Mouse (Mus musculus) forebrain, embryonic 14.5 days (tissue): ENCODE data around the gene Bcar3. TPM values are rescaled to one million over a fixed set of nuclear protein-coding genes. Genes with fewer than 3 reads are reported as not detected.
A peak's percentile ranks its signal among the peaks of the same experiment; 100 is the strongest.

Source experiments
- ATAC-seq: fragments of 200-750 bp; cut with Nextera tagmentation; 2 replicates; pipeline ENCODE4 v1.8.0; 2017; ENCODE audit warnings: mild to moderate bottlenecking, moderate library complexity
- DNase-seq: peaks from one replicate; pipeline ENCODE4 v3.0.0-alpha.2; 2015; ENCODE audit warnings: low spot score
- H3K27ac ChIP-seq: fragments of 300-500 bp; sonication (generic); 2 replicates; pipeline ENCODE4 v1.5.1; 2014; ENCODE audit warnings: low read depth, mild to moderate bottlenecking, control low read depth, low read length, moderate library complexity
- H3K27me3 ChIP-seq: fragments of 300-500 bp; sonication (generic); replicated peaks from 2 replicates; pipeline ENCODE4 v1.6.1; 2014; ENCODE audit warnings: low read length, control low read depth, mixed read lengths; ENCODE audit not compliant: control insufficient read depth, insufficient read depth
- H3K36me3 ChIP-seq: fragments of 300-500 bp; sonication (generic); 2 replicates; pipeline ENCODE4 v1.6.1; 2014; ENCODE audit warnings: low read length, control low read depth; ENCODE audit not compliant: control insufficient read depth, insufficient read depth
- H3K4me1 ChIP-seq: fragments of 300-500 bp; sonication (generic); 2 replicates; pipeline ENCODE4 v1.6.1; 2014; ENCODE audit warnings: antibody characterized with exemption, low read length, control low read depth; ENCODE audit not compliant: control insufficient read depth, insufficient read depth
- H3K4me2 ChIP-seq: fragments of 300-500 bp; sonication (generic); 2 replicates; pipeline ENCODE4 v1.6.1; 2014; ENCODE audit warnings: mild to moderate bottlenecking, control low read depth, low read length
- H3K4me3 ChIP-seq: fragments of 300-500 bp; sonication (generic); 2 replicates; pipeline ENCODE4 v1.5.1; 2014; ENCODE audit warnings: low read depth, low read length, control low read depth
- H3K9ac ChIP-seq: fragments of 300-500 bp; sonication (generic); 2 replicates; pipeline ENCODE4 v1.6.1; 2014; ENCODE audit warnings: mild to moderate bottlenecking, low read length, control low read depth, moderate library complexity
- H3K9me3 ChIP-seq: fragments of 300-500 bp; sonication (generic); replicated peaks from 2 replicates; pipeline ENCODE4 v1.6.1; 2016; ENCODE audit warnings: low read length, control low read depth, mixed read lengths; ENCODE audit not compliant: control insufficient read depth
- WGBS: fragments of 180-500 bp; shearing (Covaris S2); extraction: QIAGEN DNeasy Blood & Tissue Kit; methylation state at CpG from one replicate; pipeline ENCODE4 v1.1.7; 2014; 5-methylcytosine and 5-hydroxymethylcytosine counted together
- polyA plus RNA-seq: library from polyadenylated mRNA; unstranded; fragments of >200 nt; fragmentation: Nextera tagmentation; extraction: Ambion mirVana; gene quantifications from 2 replicates; pipeline ENCODE4 v1.2.1, GENCODE M21; 2014

Bcar3 gene
- polyA plus RNA-seq, 1 experiment from 2014 or later, result 4.2 TPM

DNA sequence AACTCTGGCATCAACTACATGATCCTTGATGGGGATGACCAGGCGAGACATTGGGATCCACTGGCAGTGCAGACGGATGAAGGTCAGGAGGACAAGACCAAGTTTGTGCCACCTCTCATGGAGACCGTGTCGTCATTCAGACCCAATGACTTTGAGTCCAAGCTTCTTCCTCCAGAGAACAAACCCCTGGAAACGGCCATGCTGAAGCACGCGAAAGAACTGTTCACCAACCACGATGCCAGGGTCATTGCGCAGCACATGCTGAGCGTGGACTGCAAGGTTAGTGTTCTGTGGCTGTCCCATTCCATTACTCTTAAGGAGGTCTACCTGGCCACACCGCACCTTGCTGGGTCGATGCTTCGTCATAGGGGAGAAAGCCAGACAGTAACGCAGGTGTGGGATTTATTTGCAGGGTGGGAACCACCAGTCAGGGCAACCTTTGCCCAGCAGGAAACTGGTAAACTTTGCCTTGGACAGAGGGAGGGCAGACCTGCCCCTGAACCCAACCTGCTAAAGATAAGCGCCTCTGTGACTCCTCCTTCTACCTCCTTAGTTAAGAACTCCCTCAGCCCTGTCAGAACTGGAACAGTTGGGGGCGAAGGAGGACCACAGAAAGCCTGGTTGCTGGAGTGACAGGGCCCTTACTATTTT, 218.9 kb downstream of the Bcar3 start:
- no peak overlapping the region for H3K27ac ChIP-seq
- no peaks in the 10 kb centered on the region for H3K36me3 ChIP-seq
- no peak overlapping the region for H3K4me2 ChIP-seq
- ATAC-seq (no peak), DNase-seq (no peak)
- no peaks in the 10 kb centered on the region for H3K27me3 ChIP-seq
- WGBS, result 92% methylated on average over 16 of the region's 16 CpGs
- no peak overlapping the region for H3K4me3 ChIP-seq
- H3K4me1 ChIP-seq, result peaks cover 4% of the 10 kb centered on the region; the same call in 1 of the 2 replicates
- no peak overlapping the region for H3K9ac ChIP-seq
- no peaks in the 10 kb centered on the region for H3K9me3 ChIP-seq

- WGBS, result 87% methylated on average over 6 of the region's 6 CpGs
- DNase-seq (no peak), ATAC-seq (no peak)
- Histone ChIP-seq H3K9ac (no peak overlapping the region), H3K4me2 (no peak overlapping the region), H3K9me3 (no peaks in the 10 kb centered on the region), H3K36me3 (no peaks in the 10 kb centered on the region), H3K27ac (no peak overlapping the region), H3K4me3 (no peak overlapping the region), H3K4me1 (peaks cover 4% of the 10 kb centered on the region; the same call in 1 of the 2 replicates), H3K27me3 (no peaks in the 10 kb centered on the region)
Observed at GRCm38 (mm10) chr3:122515568-122516326, 221.8 kb downstream of the Bcar3 start.

- WGBS, result 96% methylated on average over 3 of the region's 3 CpGs
- H3K9me3 ChIP-seq, result no peaks in the 10 kb centered on the region
Observed at GRCm38 (mm10) chr3:122516327-122516695, 222.4 kb downstream of the Bcar3 start.

DNA sequence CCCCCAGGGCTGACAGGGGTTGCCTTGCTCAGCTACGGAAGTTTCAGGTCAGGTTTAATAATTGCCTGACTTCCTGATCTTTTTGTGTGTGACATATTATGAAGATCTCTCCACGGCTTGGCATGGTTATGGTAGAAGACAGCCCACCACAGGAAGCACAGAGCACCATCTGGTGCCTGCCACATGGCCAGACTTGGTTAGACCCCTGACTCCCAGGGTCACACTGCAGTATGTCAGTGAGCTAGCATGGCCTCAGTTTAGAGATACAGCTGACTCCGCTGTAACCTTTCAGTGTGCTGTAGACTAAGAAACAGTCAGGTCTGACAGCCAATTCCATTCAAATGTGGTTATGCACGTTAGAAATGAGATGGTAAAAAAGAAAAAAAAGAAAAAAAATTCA, 223.8 kb downstream of the Bcar3 start:
- Histone ChIP-seq H3K27ac (peak overlapping the region; percentile 21; the same call in 1 of the 2 replicates), H3K4me1 (peaks cover 4% of the 10 kb centered on the region; the same call in 1 of the 2 replicates), H3K4me3 (no peak overlapping the region), H3K27me3 (no peaks in the 10 kb centered on the region), H3K36me3 (no peaks in the 10 kb centered on the region), H3K4me2 (no peak overlapping the region), H3K9me3 (no peaks in the 10 kb centered on the region), H3K9ac (no peak overlapping the region)
- ATAC-seq, result peak; percentile 19; the same call in 1 of the 2 replicates
- 73% methylated on average over 4 of the region's 4 CpGs for WGBS
- DNase-seq, result no peak

More at GRCm38 (mm10) chr3:122516327-122516695, 222.4 kb downstream of the Bcar3 start:
- no peak for DNase-seq
- no peak for ATAC-seq
- H3K27ac ChIP-seq, result no peak overlapping the region
- no peak overlapping the region for H3K9ac ChIP-seq
- H3K4me2 ChIP-seq, result no peak overlapping the region
- H3K36me3 ChIP-seq, result no peaks in the 10 kb centered on the region
- no peak overlapping the region for H3K4me3 ChIP-seq
- H3K4me1 ChIP-seq, result peaks cover 4% of the 10 kb centered on the region; the same call in 1 of the 2 replicates
- H3K27me3 ChIP-seq, result no peaks in the 10 kb centered on the region

- Histone ChIP-seq H3K4me1 (peaks cover 4% of the 10 kb centered on the region; the same call in 1 of the 2 replicates), H3K4me3 (no peak overlapping the region), H3K36me3 (no peaks in the 10 kb centered on the region), H3K27ac (peak overlapping the region; percentile 68), H3K9ac (no peak overlapping the region), H3K4me2 (no peak overlapping the region), H3K9me3 (no peaks in the 10 kb centered on the region), H3K27me3 (no peaks in the 10 kb centered on the region)
- peak; percentile 74 for ATAC-seq
- WGBS, result 49% methylated on average over 9 of the region's 9 CpGs
- peak; percentile 73 for DNase-seq
Observed at GRCm38 (mm10) chr3:122518231-122518736, 224.3 kb downstream of the Bcar3 start.

GRCm38 (mm10) chr3:122519082-122519481, 225.1 kb downstream of the Bcar3 start:
- peak; percentile 32 for DNase-seq

DNA sequence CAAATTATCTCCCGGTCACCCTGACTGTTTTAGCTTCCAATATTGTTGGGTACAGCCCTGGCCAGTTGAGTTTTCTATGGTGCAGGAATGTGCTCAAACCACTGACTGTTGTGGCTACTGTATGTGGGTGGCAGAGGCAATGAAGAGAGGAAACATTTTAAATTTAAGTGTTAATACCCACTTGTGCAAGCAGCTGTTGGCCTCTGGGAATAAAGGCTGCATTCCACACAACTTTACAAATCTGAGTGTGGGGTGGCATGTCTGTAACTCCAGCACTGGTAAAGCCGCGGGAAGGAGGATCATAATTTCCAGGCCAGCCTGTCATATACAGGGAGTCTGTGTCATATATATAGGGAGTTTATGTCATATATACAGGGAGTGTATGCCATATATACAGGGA, 226.4 kb downstream of the Bcar3 start:
- H3K4me2 ChIP-seq, result no peak overlapping the region
- H3K9ac ChIP-seq, result no peak overlapping the region
- no peaks in the 10 kb centered on the region for H3K27me3 ChIP-seq
- peaks cover 4% of the 10 kb centered on the region; the same call in 1 of the 2 replicates for H3K4me1 ChIP-seq
- no peaks in the 10 kb centered on the region for H3K36me3 ChIP-seq
- no peak for ATAC-seq
- no peak overlapping the region for H3K4me3 ChIP-seq
- no peak overlapping the region for H3K27ac ChIP-seq
- DNase-seq, result no peak
- no peaks in the 10 kb centered on the region for H3K9me3 ChIP-seq
- WGBS, result 93% methylated on average over 3 of the region's 3 CpGs

More at GRCm38 (mm10) chr3:122519082-122519481, 225.1 kb downstream of the Bcar3 start:
- H3K4me3 ChIP-seq, result no peak overlapping the region
- no peaks in the 10 kb centered on the region for H3K36me3 ChIP-seq
- H3K9ac ChIP-seq, result no peak overlapping the region
- ATAC-seq, result no peak
- peaks cover 4% of the 10 kb centered on the region; the same call in 1 of the 2 replicates for H3K4me1 ChIP-seq
- no peak overlapping the region; the same call in 1 of the 2 replicates for H3K27ac ChIP-seq
- H3K9me3 ChIP-seq, result no peaks in the 10 kb centered on the region
- WGBS, result 57% methylated on average over 13 of the region's 13 CpGs
- no peak overlapping the region for H3K4me2 ChIP-seq
- no peaks in the 10 kb centered on the region for H3K27me3 ChIP-seq

DNA sequence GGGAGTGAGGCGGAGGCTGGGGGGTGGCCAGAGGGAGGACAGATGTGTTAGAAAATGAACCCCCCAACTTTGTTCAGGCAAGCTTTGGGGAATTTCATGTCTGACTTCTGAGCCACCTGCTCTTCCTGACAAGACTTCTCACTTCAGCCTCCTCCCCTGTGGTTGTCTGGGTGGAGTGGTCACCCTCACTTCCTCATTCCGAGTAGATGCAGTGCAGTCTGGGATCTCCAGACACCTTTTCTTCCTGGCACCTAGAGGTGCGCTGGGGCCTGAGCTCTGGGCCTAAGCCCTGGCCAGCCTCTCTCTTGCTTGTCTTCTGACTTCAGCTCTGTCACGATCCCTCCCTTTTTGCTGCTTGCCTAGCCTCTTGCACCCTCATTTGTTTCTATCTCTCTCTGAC, 226.9 kb downstream of the Bcar3 start:
- WGBS, result 86% methylated on average over 4 of the region's 4 CpGs
- Histone ChIP-seq H3K4me3 (no peak overlapping the region), H3K36me3 (no peaks in the 10 kb centered on the region), H3K9me3 (no peaks in the 10 kb centered on the region), H3K9ac (no peak overlapping the region), H3K27me3 (no peaks in the 10 kb centered on the region), H3K4me2 (no peak overlapping the region), H3K4me1 (peaks cover 4% of the 10 kb centered on the region; the same call in 1 of the 2 replicates), H3K27ac (no peak overlapping the region)
- no peak for ATAC-seq
- DNase-seq, result no peak
